Mouse (Mus musculus) embryonic facial prominence, embryonic 11.5 days (tissue): Measurements from ENCODE around the gene Tph2. TPM values are rescaled to one million over a fixed set of nuclear protein-coding genes. Genes with fewer than 3 reads are reported as not detected.

ENCODE experiments used
- ATAC-seq: fragments of 200-750 bp; cut with Nextera tagmentation; replicated peaks from 2 replicates; pipeline ENCODE4 v1.8.0; 2017; ENCODE audit warnings: low read depth; ENCODE audit not compliant: insufficient number of reproducible peaks, low FRiP score, low TSS enrichment
- DNase-seq: peaks from one replicate; pipeline ENCODE4 v3.0.0-alpha.2; 2015; ENCODE audit warnings: low spot score
- H3K27ac ChIP-seq: fragments of 300-500 bp; sonication (generic); replicated peaks from 2 replicates; pipeline ENCODE4 v1.5.1; 2014; ENCODE audit warnings: mild to moderate bottlenecking, low read depth, low read length, control low read depth
- H3K27me3 ChIP-seq: fragments of 300-500 bp; sonication (generic); 2 replicates; pipeline ENCODE4 v1.6.1; 2014; ENCODE audit warnings: mild to moderate bottlenecking, low read length, moderate library complexity, mixed read lengths; ENCODE audit not compliant: control insufficient read depth, insufficient read depth
- H3K36me3 ChIP-seq: fragments of 300-500 bp; sonication (generic); replicated peaks from 2 replicates; pipeline ENCODE4 v1.6.1; 2014; ENCODE audit warnings: low read depth, mild to moderate bottlenecking, low read length, moderate library complexity, mixed read lengths; ENCODE audit not compliant: control insufficient read depth, insufficient read depth
- H3K4me1 ChIP-seq: fragments of 300-500 bp; sonication (generic); 2 replicates; pipeline ENCODE4 v1.6.1; 2014; ENCODE audit warnings: low read length, mixed read lengths; ENCODE audit not compliant: control insufficient read depth, insufficient read depth
- H3K4me2 ChIP-seq: fragments of 300-500 bp; sonication (generic); 2 replicates; pipeline ENCODE4 v1.6.1; 2014; ENCODE audit warnings: low read depth, mild to moderate bottlenecking, control low read depth, low read length, moderate library complexity
- H3K4me3 ChIP-seq: fragments of 300-500 bp; sonication (generic); 2 replicates; pipeline ENCODE4 v1.5.1; 2014; ENCODE audit warnings: low read depth, low read length, control low read depth
- H3K9ac ChIP-seq: fragments of 300-500 bp; sonication (generic); replicated peaks from 2 replicates; pipeline ENCODE4 v1.6.1; 2014; ENCODE audit warnings: mild to moderate bottlenecking, control low read depth, low read length
- H3K9me3 ChIP-seq: fragments of 300-500 bp; sonication (generic); replicated peaks from 2 replicates; pipeline ENCODE4 v1.6.1; 2016; ENCODE audit warnings: mild to moderate bottlenecking, low read length, inconsistent platforms, mixed read lengths; ENCODE audit not compliant: control insufficient read depth
- WGBS: fragments of 180-500 bp; shearing (Covaris S2); extraction: QIAGEN DNeasy Blood & Tissue Kit; methylation state at CpG from one replicate; pipeline ENCODE4 v1.1.7; 2014; 5-methylcytosine and 5-hydroxymethylcytosine counted together
- polyA plus RNA-seq: library from polyadenylated mRNA; unstranded; fragments of >200 nt; fragmentation: Nextera tagmentation; extraction: Ambion mirVana; gene quantifications from 2 replicates; pipeline ENCODE4 v1.2.1, GENCODE M21; 2014

Gene Tph2
- polyA plus RNA-seq, result 0.63 and 0.89 TPM in 2 replicates

DNA sequence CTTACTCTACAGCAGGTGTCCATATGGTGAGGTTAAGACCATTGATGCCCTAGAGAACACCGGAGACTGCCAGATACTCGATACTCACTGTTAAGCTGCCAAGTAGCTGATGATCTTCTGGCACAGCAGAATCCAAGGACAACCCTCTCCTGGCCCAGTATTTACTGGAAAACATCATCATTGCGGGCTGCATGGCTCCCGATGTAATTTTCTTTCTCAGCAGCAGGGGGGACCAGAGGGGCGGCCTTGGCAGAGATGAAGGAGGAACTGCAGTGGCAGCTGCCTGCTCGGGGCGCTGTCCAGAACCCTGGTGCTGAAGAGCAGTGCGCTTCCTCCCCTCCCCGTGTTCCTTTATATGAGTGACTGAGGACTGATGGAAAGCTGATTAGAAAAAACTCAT lies at the start of gene Tph2:
Gene Tph2 (minus strand): TSS at position 326 of the 400 bp plus-strand sequence.
- Histone ChIP-seq H3K4me1 (no peaks in the 10 kb centered on the region), H3K36me3 (no peaks in the 10 kb centered on the region), H3K9me3 (no peaks in the 10 kb centered on the region), H3K27me3 (no peaks in the 10 kb centered on the region), H3K9ac (no peak within 1 kb of the TSS), H3K4me3 (no peak within 1 kb of the TSS), H3K4me2 (no peak within 1 kb of the TSS), H3K27ac (no peak within 1 kb of the TSS)
- DNase-seq (peak; percentile 86), ATAC-seq (no peak; the same call in 1 of the 2 replicates)
- WGBS, result 10% methylated on average over 9 of the region's 9 CpGs

DNA sequence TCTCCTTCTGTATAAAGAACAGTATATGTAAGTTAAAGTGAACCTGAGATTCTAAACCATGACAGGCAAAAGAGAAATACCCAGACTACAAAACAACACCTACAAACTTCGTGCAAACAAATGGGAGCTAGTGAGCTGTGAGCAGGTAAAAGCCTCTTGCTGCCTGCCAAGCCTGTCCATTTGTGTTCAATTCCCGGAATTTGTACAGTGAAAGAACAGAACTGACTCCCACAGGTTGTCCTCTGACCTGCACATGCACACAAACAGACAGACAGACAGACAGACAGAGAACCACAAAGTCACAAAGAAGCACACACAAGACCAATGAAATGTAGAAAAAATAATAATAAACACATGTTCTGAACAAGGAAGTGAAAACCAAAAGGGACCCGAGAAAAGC lies 49.0 kb upstream of the Tph2 start:
- Histone ChIP-seq H3K4me3 (no peak overlapping the region), H3K27me3 (no peaks in the 10 kb centered on the region), H3K9me3 (no peaks in the 10 kb centered on the region), H3K4me1 (no peaks in the 10 kb centered on the region), H3K4me2 (no peak overlapping the region), H3K9ac (no peak overlapping the region), H3K27ac (no peak overlapping the region), H3K36me3 (no peaks in the 10 kb centered on the region; the same call in 1 of the 2 replicates)
- WGBS, result 83% methylated on average over 3 of the region's 3 CpGs
- DNase-seq, result no peak
- no peak for ATAC-seq

DNA sequence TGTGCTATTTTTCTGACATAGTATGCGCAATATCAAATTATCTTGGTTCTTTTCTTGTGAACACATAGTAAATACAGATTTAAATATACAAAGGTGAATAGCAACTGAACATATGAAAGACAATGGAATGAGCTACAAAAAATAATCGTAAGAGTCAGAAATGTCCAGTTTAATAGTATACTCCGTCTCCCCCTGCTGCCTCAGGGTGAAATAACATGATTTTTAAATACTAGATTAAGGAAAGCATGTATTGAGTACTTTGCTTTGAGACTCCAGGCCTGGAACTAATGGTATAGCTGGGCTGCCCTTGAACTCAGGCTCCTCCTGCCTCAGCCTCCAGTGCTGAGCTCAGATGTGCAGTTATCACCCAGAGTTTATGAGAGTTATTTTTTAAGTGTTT lies 47.7 kb upstream of the Tph2 start:
- DNase-seq, result no peak
- no peak for ATAC-seq
- Histone ChIP-seq H3K36me3 (no peaks in the 10 kb centered on the region), H3K27ac (no peak overlapping the region), H3K9me3 (no peaks in the 10 kb centered on the region), H3K4me1 (no peaks in the 10 kb centered on the region), H3K4me2 (no peak overlapping the region), H3K9ac (no peak overlapping the region), H3K27me3 (no peaks in the 10 kb centered on the region), H3K4me3 (no peak overlapping the region)
- WGBS, result 90% methylated on average over 3 of the region's 3 CpGs

DNA sequence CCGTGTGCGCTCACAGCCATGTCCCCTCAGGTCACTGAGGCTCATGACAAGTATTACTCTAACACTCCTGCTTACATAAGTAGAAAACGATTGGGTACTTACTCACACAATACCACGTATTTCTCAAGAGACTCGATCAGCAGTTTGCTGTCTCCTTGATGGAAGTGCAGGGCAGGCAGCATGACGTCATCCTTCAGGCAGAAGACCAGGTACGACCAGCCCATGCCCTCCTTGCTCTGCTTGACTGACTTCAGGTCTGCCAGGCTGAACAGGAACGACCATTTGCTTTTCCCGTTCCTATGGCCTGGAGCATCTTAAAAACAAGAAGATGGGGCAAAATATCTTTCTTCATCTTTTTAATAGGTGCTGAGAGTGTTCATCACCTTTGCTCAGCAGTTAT lies 44.2 kb upstream of the Tph2 start:
- Histone ChIP-seq H3K9ac (no peak overlapping the region), H3K4me2 (no peak overlapping the region), H3K27me3 (no peaks in the 10 kb centered on the region), H3K36me3 (no peaks in the 10 kb centered on the region), H3K9me3 (no peaks in the 10 kb centered on the region), H3K4me3 (no peak overlapping the region), H3K27ac (no peak overlapping the region), H3K4me1 (no peaks in the 10 kb centered on the region)
- DNase-seq, result no peak
- no peak for ATAC-seq
- 87% methylated on average over 9 of the region's 9 CpGs for WGBS

DNA sequence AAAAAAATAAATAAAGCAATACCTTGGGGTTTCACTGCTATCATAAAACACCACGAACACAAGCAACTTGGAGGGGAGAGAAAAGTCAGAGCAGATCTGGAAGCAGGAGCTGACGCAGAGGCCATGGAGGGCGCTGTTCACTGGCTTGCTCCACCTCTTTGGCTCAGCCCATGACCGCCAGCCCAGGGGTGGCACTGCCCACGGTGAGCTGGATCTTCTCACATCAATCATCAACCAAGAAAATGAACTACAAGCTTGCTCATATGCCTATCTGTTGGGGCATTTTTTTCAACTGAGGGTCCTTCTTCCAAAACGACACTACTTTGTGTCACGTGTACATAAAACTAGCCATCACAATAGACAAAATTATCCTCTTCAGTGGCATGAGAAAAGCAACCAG lies 41.8 kb upstream of the Tph2 start:
- no peaks in the 10 kb centered on the region for H3K9me3 ChIP-seq
- no peak overlapping the region for H3K9ac ChIP-seq
- no peak for ATAC-seq
- no peaks in the 10 kb centered on the region for H3K36me3 ChIP-seq
- no peak for DNase-seq
- no peaks in the 10 kb centered on the region for H3K27me3 ChIP-seq
- H3K4me3 ChIP-seq, result no peak overlapping the region
- H3K27ac ChIP-seq, result no peak overlapping the region
- 93% methylated on average over 7 of the region's 7 CpGs for WGBS
- H3K4me2 ChIP-seq, result no peak overlapping the region
- no peaks in the 10 kb centered on the region for H3K4me1 ChIP-seq

DNA sequence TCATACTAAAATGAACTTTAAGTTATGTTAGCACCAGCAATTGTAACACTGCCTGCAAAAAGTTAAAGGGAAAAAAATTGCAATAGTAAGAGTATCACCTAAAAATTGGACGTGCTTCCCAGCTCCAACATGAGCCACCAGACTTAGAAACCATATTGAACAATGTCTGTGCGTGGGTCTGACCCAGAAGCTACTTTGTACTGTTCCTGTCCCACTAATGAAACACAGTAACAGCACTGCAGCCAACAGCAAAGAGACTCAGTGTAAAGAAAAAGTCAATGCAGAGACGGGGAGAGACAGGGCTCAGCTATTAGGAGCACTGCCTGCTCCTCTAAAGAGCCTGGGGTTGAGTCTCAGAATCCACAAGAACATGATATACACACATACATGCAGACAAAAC lies 39.0 kb upstream of the Tph2 start:
- Histone ChIP-seq H3K9ac (no peak overlapping the region), H3K9me3 (no peaks in the 10 kb centered on the region), H3K36me3 (no peaks in the 10 kb centered on the region), H3K4me1 (no peaks in the 10 kb centered on the region), H3K4me2 (no peak overlapping the region), H3K4me3 (no peak overlapping the region), H3K27me3 (no peaks in the 10 kb centered on the region), H3K27ac (no peak overlapping the region)
- DNase-seq (no peak), ATAC-seq (no peak)
- WGBS, result 83% methylated on average over 3 of the region's 3 CpGs

DNA sequence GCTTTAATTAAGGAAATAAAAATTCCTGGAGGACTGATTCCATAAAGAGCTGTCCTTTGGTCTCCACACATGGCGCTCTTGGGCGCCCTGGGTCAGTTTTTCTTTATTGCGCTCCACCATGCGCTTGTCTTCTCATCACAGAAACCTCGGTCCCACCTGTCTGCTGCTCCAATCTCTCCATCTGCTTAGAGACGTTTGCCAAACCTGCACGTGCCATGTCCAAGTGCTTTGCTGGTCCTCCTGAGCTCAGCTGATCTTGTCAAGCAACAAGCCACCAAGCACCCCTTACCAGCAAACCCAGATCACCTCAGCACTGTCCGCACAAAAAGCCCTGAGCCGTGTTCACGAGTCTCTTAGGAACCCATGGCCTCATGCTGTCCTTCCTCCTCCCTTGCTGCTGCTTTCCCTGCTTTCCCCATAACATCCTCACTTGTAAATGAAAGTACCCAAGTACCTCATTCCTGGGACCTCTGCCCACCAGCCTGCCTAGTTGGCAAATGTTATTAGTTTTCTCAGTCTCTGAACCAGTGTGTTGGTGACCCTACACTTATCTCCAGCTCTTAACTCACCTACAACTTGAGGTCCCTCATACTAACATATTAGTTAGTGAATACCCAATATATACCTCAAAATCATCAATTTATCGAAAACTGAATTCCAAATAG lies 28.2 kb upstream of the Tph2 start:
- no peak overlapping the region for H3K9ac ChIP-seq
- H3K27me3 ChIP-seq, result no peaks in the 10 kb centered on the region
- no peak overlapping the region for H3K4me3 ChIP-seq
- H3K27ac ChIP-seq, result no peak overlapping the region
- no peak overlapping the region for H3K4me2 ChIP-seq
- DNase-seq (no peak), ATAC-seq (no peak)
- H3K4me1 ChIP-seq, result no peaks in the 10 kb centered on the region
- 94% methylated on average over 11 of the region's 11 CpGs for WGBS
- no peaks in the 10 kb centered on the region for H3K9me3 ChIP-seq
- no peaks in the 10 kb centered on the region; the same call in 1 of the 2 replicates for H3K36me3 ChIP-seq

DNA sequence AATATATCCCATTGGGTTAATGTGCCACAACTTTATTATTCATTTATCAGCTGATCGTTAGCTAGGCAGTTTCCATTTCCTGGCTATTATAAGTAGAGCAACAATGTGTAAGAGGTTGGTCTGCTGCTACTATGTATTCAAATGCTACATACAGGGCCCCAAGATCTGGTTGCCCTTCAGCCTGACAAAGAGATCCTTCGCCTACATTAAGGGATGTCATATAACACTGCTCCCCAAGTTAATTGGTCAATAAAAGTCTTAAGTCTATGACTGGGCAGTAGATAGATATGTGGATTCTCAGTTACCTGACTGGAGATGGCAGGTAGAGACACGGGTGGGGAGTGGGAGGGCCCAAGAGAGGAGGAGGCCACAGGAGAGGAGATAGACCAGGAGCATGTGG lies 21.0 kb upstream of the Tph2 start:
- Histone ChIP-seq H3K9ac (no peak overlapping the region), H3K4me3 (no peak overlapping the region), H3K4me1 (no peaks in the 10 kb centered on the region), H3K4me2 (no peak overlapping the region), H3K27ac (no peak overlapping the region), H3K9me3 (no peaks in the 10 kb centered on the region), H3K27me3 (no peaks in the 10 kb centered on the region), H3K36me3 (no peaks in the 10 kb centered on the region; the same call in 1 of the 2 replicates)
- 82% methylated on average over 3 of the region's 3 CpGs for WGBS
- DNase-seq (no peak), ATAC-seq (no peak)
